Mouse (Mus musculus): ENCODE results near the gene Ogfod3.
A peak's percentile ranks its signal among the peaks of the same experiment; 100 is the strongest.

The Ogfod3 gene

DNA sequence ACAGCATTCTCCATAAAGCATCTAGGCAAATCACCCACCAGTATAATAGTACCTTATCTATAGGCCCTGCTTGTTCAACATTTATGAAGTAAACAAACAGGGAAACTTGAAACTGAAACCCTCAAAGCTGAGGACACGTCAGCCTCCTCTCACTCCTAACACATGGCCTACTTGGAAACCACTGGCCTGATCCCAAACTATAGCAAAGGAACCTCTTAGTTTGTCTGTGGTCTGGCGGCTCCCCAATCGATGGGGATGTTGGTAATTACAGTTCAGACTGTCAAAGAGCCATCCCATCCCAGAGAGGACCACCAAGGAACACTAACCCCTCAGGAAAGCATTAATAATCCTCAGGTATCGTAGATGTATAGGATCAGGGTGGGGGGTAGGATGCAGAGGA lies 4.7 kb downstream of the Ogfod3 start:
- no peak for DNase-seq (ENCODE audit: inconsistent ontology term)

DNA sequence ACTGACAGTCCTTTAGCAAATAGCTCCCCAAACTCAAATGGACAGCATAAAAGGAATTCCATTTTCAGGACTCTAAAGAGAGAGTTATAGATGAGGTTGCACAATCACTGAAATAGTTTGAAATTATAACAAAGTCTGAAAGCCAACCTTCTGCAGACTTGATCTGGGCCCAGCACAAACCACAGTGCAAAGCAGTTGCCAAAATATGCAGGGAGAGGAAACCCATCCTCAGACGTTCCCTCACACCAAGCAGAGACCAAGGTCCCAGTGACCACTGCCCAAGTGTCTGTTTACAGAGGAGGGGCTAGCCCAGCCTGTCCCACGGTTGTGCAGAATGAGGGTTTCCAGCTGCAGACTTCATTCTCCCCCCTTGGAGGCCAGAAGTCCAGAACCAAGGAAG lies 5.9 kb downstream of the Ogfod3 start:
- DNase-seq (ENCODE audit: inconsistent ontology term), result no peak

DNA sequence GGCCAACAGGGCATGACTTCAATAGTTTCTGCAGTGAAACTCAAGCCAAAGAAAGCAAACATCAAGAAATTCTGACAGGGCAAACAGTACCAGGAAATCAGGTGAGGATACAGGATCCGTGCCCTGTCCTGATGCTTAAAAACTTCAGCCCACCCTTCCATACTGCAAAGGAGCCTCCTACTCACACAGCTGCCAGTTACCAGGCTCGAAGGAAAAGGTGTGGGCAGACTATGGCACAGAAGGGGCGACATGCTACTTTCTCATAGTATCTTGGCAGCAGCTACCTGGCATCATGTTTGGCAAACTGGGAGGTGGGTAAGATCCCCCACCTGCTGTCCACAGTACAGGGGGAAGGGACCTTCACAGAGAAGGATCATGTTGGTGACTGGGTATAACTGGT lies 11.1 kb downstream of the Ogfod3 start:
- DNase-seq (ENCODE audit: inconsistent ontology term), result no peak

DNA sequence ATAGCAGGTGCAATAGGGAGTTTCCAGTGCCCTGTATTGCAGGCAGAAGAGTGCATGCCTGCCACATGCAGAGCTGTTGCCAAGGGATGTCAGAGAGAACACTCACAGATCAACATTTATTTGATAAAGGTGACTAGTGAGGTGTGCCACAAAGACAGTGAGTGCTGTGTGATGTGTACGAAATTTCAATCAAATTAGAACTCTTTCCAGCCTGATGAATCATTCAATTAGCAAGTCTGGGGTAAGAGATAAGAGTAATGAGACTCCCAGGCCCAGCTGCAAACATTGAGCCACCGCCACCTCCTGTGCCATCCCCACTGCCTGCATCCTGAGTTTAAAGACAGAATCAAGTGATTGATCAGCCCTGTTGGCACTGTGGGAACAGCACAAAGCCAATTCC lies 11.8 kb downstream of the Ogfod3 start:
- no peak for DNase-seq (ENCODE audit: inconsistent ontology term)

DNA sequence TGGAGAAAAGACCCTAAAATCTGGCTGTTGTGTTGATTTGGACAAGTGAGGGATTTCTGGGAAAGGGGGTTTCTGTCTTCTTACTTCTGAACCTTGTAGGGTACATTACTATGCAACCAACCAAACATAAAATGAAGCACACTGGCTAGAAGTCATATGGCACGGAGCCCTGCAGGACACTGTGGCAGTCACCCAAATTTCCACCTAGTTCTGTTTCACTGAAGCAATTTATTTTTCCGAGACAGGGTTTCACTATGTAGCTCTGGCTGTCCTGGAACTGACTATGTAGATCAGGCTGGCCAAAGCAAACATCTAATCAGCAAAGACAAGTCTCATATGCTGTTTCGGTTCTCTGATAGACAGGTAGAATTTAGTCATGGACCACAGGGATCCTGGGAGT lies 14.8 kb downstream of the Ogfod3 start:
- DNase-seq (ENCODE audit: inconsistent ontology term), result no peak

DNA sequence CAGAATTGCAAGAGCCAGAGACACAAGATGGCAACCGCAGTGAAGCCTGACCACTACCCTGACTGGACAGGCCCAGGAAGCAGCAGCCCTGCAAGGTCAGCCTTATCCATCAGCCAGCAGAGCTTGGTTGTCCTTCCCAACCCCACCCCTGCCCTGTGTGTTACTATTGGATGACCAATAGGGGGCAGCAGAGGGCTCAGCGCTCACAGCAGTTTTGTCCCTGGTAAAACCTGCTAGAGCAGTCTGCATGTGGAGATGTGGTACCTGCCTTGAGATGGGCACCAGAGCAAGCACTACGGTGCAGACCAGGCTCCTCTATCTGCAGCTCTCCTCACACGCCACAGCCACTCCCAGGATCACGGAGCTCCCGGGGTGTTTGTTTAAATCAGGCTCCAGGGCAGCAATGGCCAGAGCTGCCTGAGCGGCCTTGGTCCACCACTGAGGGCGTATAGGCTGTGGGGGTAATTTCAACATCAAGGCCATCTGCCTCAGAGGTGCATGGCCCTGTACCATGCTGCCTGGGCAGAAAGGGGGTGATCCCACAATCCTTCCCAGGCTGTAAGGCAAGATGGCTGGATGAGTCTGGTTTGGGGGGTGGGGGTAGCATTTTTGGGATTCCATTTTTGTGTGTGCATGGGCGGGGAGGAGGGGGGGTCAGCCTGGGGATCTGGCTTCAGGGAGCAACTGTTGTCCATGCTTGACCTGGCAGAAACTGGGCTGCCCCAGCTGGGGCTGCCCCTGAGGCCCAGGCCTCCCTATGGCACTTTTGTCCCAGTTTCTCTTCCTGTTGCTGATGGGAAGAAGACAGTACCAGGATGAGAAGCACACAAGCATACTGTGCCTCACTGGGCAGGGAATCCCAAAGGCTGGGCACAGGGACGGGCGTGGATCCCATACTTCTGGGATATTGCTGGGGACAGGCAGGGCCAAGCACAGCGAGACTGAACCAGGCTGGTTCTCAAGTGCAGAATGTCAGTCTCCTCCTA lies 27.9 kb downstream of the Ogfod3 start:
- DNase-seq (ENCODE audit: inconsistent ontology term), result peak; percentile 81

DNA sequence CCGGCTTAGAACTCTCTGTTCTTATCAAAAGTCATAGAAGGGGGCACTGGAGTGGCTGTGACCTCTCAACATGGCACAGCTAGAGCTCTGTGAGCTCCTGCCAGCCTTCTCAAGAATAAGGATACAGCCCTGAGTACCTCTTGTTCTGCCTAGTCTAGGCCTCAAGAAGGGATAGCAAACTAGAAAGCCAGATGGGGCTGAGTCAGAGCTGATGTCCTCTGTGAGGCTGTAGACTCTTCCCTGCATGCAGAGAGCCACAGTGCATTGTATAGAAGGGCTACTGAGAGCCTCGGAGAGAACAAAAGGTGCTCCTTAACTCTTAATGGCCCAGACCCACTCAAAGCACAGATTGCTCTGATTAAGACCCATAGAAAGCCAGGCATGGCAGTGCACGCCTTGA lies 30.3 kb downstream of the Ogfod3 start:
- DNase-seq (ENCODE audit: inconsistent ontology term), result no peak

DNA sequence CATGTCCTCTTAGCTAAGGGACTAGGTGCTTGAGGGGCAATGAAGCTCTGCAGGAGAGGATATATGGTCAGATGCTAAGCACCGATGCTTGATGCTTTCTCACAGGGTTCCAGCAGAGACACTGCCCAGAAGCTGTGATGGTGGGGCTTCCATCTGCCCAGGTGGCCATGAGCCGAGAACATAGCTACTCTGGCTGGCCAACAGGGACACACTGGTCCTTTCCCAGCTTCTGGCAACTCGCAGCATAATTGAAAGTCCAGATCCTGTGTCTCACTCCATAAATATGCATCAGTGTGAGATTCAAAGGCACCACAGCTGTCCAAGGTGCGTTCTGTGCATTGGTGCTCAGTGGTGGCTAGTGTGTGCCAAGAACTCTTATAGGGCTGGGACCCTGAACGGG lies 31.3 kb downstream of the Ogfod3 start:
- no peak for DNase-seq (ENCODE audit: inconsistent ontology term)

DNA sequence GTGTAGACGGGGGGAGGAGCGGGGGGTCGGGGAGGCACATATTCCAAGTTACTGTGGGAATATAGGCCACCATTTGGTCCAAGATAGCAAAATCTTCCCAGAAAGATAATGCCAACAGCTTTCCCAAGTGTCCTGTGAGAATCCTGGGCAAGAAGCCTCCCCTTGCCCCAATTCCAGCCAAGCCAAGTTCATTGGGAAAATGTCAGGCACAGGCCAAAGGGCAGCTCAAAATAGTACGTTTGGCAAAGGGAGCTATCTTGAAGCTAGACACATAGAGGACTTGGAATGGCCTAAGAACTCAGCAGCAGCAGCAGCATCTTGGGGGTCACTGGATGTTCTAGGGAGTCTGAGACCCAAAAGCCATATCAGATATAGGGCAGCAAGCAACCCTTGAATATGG lies 40.8 kb downstream of the Ogfod3 start:
- DNase-seq (ENCODE audit: inconsistent ontology term), result no peak

DNA sequence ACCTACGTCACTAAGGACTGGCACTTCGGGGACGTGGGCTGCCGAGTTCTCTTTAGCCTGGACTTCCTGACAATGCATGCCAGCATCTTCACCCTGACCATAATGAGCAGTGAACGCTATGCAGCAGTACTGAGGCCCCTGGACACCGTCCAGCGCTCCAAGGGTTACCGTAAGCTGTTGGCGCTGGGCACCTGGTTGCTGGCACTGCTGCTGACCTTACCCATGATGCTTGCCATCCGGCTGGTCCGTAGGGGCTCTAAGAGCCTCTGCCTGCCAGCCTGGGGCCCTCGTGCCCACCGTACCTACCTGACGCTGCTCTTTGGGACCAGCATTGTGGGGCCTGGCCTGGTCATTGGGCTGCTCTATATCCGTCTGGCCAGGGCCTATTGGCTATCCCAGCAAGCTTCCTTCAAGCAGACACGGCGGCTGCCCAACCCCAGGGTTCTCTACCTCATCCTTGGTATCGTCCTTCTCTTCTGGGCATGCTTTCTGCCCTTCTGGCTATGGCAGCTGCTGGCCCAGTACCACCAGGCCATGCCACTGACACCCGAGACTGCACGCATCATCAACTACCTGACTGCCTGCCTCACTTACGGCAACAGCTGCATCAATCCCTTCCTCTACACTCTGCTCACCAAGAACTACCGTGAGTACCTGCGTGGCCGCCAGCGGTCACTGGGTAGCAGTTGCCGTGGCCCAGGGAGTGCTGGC lies 43.7 kb downstream of the Ogfod3 start:
- no peak for DNase-seq (ENCODE audit: inconsistent ontology term)

DNA sequence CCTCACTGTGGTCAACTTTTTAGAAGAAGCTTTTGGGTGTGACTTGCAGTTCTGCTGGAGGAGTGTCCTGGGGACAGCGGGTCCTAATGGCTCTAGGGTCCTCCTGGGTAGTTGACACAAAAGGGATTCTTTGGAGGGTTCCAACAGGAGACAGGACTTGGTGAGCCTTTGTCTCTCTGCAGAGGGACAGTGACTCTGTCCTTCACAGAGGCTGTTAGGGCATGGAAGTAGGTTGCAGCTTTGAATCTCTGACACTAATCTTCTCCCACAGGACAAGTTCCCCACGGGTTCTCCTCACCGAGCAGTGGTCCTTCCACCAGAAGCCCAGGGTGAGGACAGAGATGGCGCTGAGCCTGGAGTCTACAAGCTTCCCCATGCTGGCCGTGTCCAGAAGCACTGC lies 44.5 kb downstream of the Ogfod3 start, which contains the start of gene Uts2r:
Uts2r (plus strand) TSS at position 301 of the 400 bp plus-strand sequence.
- no peak for DNase-seq (ENCODE audit: inconsistent ontology term)

DNA sequence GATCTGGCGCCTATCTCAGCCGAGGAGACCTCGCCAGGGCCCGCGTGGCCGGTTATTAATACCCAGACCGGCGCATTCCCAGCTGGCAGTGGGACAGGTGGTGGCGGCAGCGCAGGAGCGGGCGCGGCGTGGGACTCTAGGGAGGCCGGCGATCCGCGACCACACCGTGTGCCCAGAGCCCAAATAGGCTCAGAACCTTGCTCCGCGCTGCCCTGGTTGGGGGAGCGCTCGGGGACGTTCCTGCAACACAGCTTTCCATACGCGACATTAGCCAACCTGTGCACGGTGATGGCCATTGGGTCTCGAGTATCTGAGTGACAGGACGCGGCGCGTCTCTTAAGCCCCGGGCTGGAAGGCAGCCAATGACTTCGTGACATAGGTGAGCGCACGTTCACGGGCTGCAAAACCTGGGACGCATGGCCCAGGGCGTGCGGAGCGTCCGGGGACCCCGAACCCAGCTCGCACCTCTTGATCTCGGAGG lies 48.1 kb downstream of the Ogfod3 start:
- DNase-seq (ENCODE audit: inconsistent ontology term), result peak; percentile 43

DNA sequence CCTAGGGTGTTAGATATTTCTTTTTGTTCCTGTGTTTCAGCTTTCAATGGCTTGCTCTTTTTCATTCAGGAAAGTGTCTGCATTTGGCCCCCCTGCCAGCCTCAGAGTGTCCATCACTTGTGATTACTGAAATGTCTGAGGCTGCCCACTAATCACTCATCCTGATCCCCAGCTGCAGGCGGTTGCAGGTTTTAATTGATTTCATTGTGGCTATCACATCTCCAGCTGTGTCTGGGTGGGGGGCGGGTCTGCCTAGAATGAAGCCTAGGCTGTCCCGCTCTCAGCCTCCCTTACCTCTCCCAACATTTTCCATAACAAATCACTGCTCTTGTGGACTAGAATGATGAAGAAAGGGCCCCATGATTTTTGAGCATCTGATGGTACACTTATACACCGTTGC lies 50.3 kb downstream of the Ogfod3 start:
- DNase-seq (ENCODE audit: inconsistent ontology term), result no peak

DNA sequence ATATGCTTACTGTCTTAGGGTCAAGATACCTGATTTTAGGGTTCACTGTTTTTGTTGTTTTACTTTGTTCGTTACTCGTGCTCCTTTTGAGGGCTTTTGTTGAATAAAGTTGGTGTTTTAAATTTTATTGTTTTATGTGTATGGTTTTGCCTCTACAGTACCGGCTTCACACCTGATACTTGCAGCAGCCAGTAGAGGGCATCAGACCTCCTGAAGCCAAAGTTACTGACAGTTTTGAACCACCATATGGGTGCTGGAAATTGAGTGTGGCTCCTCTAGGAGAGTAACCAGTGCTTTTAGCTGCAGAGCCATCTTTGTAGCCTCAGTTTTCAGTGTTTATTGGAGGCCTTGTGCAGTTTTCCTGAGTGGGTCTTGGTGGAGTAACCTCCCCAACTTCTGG lies 56.3 kb downstream of the Ogfod3 start:
- DNase-seq (ENCODE audit: inconsistent ontology term), result no peak

DNA sequence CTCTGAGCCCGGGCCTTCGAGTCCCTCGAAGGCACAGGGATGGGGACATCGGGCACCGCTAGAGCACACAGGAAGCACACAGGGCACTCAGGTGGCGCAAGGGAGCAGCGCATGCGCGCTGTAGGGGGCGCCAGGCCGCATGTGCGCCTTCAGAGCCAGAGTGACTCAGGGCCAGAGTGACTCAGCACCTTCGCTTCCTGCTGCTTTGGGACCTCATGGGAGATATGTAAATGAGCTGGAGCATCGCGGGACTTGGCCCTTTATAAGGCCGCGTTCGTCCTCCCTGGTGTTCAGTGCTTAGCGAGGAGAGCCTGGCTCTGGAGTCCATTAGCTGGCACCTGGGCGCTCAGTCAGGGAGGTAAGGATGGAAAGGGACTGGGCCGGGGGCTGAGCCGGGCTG lies 58.6 kb downstream of the Ogfod3 start, which contains the start of gene Tex19.1:
Tex19.1 (plus strand) TSS at position 279 of the 400 bp plus-strand sequence.
- DNase-seq (ENCODE audit: inconsistent ontology term), result no peak

DNA sequence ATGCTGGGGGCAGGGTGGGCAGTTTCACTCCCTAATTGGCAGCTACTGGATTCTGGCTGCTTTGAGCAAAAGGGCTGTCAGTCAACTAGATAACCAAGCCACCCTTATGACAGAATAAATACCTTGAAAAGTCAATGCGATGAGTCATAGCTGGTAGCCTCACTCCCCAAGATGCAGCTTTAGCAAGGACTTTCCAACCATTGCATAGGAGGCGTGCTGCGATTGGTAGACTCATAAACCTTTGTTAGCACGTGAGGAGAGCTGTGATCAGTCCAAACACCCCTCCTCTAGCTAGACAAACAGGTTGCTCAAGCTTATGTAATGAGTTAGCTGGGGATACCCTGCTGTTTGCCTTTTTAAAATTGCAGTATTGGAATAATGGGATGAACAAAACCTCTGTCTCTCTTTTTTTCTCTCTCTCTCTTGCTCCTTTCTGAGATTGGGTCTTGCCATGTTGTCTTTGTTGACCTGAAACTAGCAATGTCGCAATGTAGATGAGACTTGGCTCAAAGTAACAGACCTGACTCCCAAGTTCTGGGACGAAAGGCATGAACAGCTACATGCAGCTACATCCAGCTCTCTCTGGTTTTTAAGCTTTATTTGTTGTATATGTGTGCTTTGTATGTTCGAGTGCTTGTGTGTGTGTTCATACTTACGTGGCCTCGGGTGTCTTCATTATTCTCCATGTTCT lies 61.0 kb downstream of the Ogfod3 start:
- no peak for DNase-seq (ENCODE audit: inconsistent ontology term)

DNA sequence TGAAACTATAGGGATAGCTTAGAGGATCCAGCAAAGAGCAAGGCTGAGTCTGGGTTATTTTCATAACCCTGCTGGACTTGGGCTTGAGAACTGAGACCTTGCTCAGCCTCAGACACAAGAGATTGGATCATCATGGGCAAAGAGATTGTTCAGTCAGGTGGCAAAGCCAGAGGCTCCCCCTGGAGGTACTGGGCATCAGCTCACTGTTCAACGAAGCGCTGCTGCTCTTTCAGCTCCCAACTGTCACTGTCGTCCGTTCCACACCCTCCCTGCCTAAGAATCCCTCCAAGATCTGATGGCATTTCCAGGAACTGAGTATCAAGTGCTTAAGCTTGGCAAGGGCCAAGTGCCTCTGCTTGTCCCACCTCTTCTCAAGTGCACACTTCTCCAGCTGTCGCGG lies 65.8 kb downstream of the Ogfod3 start:
- DNase-seq (ENCODE audit: inconsistent ontology term), result no peak

DNA sequence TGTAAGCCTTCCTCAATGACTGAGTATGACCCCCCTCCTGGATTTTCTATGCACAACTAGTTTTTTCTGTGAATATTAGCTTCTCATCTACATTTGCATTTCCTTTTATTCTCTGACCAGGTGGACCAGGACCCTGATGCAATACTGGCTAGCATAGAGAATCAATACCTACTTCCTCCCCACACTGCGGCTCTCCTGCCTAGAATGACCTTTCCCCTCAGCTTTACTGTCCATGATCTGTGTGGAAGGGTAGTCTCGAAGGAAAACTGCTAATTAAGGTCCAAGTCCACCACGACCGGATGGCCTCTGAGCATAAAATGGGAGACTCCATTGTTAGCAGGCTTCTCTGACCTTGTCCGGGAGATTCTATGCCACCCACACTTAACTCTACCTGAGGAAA lies 66.8 kb downstream of the Ogfod3 start:
- no peak for DNase-seq (ENCODE audit: inconsistent ontology term)

DNA sequence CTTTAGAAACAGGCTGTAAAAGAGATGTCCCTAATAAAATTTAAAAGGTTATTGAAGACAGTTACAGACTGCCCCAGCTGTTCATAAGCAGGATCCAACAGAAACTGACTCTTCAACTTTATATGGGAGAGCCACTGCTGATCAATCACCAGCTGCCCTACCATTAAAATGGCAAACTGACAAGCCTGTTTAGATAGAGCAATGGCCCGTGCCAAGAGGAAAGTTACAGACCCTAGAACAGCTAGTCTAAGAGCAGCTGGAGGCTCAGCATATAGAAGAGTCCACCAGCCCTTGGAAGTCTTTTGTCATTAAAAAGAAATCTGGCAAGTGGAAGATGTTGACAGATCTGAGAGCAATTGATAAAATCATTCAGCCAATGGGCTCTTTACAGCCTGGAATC lies 69.9 kb downstream of the Ogfod3 start:
- DNase-seq (ENCODE audit: inconsistent ontology term), result no peak

DNA sequence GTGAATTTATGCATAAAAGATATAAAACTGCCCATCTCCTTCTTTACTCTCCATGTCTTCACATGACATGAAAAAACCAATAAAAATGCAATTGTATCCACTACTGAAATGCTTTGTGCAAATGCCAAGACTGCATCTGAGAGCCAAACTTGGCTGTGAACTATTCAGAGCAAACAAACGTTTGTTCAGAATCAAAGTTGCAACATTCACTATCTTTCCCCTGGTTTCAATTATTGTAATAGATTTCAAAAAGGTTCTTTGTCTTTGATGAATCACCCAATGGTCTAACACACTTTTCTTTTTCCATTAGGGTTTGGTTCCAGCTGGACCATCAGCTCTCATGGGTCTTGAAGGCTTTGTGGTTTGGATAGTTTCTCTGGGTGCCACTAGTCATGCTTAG lies 74.9 kb downstream of the Ogfod3 start:
- DNase-seq (ENCODE audit: inconsistent ontology term), result peak; percentile 89
